Mouse (Mus musculus) stomach, postnatal 0 days (tissue): ENCODE results near the gene Zmynd10. TPM values are rescaled to one million over a fixed set of nuclear protein-coding genes. Genes with fewer than 3 reads are reported as not detected.
"Not testable (repeated sequence)": the region's sequence is repeated elsewhere in the genome, so short reads cannot be mapped to it uniquely, and the experiment has no call there.

Experiments used
- ATAC-seq: fragments of 200-750 bp; cut with Nextera tagmentation; 2 replicates; pipeline ENCODE4 v1.8.0; 2017; ENCODE audit not compliant: low FRiP score, low TSS enrichment
- DNase-seq: peaks from one replicate; pipeline ENCODE4 v3.0.0-alpha.2; 2016; ENCODE audit warnings: low spot score
- H3K27ac ChIP-seq: fragments of 300-500 bp; sonication (generic); replicated peaks from 2 replicates; pipeline ENCODE4 v1.5.1; 2014; ENCODE audit warnings: mild to moderate bottlenecking, control low read depth
- H3K27me3 ChIP-seq: fragments of 300-500 bp; sonication (generic); 2 replicates; pipeline ENCODE4 v1.6.1; 2014; ENCODE audit warnings: low read length; ENCODE audit not compliant: control insufficient read depth, insufficient read depth
- H3K36me3 ChIP-seq: fragments of 300-500 bp; sonication (generic); 2 replicates; pipeline ENCODE4 v1.6.1; 2014; ENCODE audit warnings: low read length, mixed read lengths; ENCODE audit not compliant: control insufficient read depth, insufficient read depth
- H3K4me1 ChIP-seq: fragments of 300-500 bp; sonication (generic); replicated peaks from 2 replicates; pipeline ENCODE4 v1.6.1; 2014; ENCODE audit warnings: antibody characterized with exemption; ENCODE audit not compliant: control insufficient read depth, insufficient read depth
- H3K4me2 ChIP-seq: fragments of 300-500 bp; sonication (generic); replicated peaks from 2 replicates; pipeline ENCODE4 v1.6.1; 2014; ENCODE audit warnings: low read depth, mild to moderate bottlenecking, control low read depth, moderate library complexity
- H3K4me3 ChIP-seq: fragments of 300-500 bp; sonication (generic); 2 replicates; pipeline ENCODE4 v1.5.1; 2014; ENCODE audit warnings: low read depth, low read length, control low read depth
- H3K9ac ChIP-seq: fragments of 300-500 bp; sonication (generic); 2 replicates; pipeline ENCODE4 v1.6.1; 2014; ENCODE audit warnings: mild to moderate bottlenecking, low read length, control low read depth, mixed read lengths
- H3K9me3 ChIP-seq: fragments of 300-500 bp; sonication (generic); 2 replicates; pipeline ENCODE4 v1.6.1; 2016; ENCODE audit warnings: low read length; ENCODE audit not compliant: control insufficient read depth
- CTCF ChIP-seq: IDR thresholded peaks from 2 replicates; pipeline ENCODE4 v1.5.1; 2016; ENCODE audit warnings: antibody characterized with exemption, low read depth, mild to moderate bottlenecking, moderate library complexity
- EP300 ChIP-seq: optimal IDR thresholded peaks from 2 replicates; pipeline ENCODE3; 2016; ENCODE audit warnings: antibody characterized with exemption
- WGBS: fragments of 180-500 bp; shearing (Covaris S2); extraction: QIAGEN DNeasy Blood & Tissue Kit; methylation state at CpG from one replicate; pipeline ENCODE4 v1.1.7; 2014; 5-methylcytosine and 5-hydroxymethylcytosine counted together
- polyA plus RNA-seq: library from polyadenylated mRNA; unstranded; fragments of >200 nt; fragmentation: Nextera tagmentation; extraction: Ambion mirVana; gene quantifications from 2 replicates; pipeline ENCODE4 v1.2.1, GENCODE M21; 2015

Zmynd10 gene
- polyA plus RNA-seq, 1 experiment from 2014 or later: 0.97 TPM

DNA sequence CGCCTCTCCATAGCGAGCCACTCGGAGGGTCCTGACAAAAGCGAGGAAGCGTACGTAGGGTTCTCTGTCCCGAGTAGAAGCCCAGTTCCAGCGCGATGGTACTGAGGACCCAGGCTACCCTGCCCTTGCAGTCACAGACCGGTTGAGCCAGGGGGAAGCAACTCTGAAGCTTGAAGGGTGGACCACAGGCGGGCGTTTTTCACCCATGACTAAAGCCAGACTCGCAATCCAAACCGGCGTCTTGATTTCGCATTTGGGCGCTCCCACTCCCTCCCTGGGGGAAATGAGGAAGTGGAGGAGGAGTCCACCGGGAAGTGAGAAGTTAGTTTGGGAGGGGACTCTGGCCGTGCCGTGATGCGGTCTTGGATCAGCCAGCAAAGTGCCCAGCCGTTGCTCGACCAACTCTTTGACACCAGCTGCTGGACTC is 7.9 kb downstream of the Zmynd10 start:
- H3K27me3 ChIP-seq: no peaks in the 10 kb centered on the region
- ATAC-seq (peak; percentile 9), DNase-seq (peak; percentile 72)
- peak overlapping the region; percentile 97 for H3K27ac ChIP-seq
- H3K9me3 ChIP-seq: no peaks in the 10 kb centered on the region
- H3K9ac ChIP-seq: peak overlapping the region; percentile 85
- TF ChIP-seq EP300: no peak
- no peak; the same call in 1 of the 2 replicates for TF ChIP-seq CTCF
- WGBS: under 1% methylated on average over 23 of the region's 23 CpGs
- H3K4me3 ChIP-seq: peak overlapping the region; percentile 69
- peak overlapping the region; percentile 83 for H3K4me2 ChIP-seq
- H3K36me3 ChIP-seq: peaks cover 25% of the 10 kb centered on the region
- peaks cover 22% of the 10 kb centered on the region for H3K4me1 ChIP-seq

DNA sequence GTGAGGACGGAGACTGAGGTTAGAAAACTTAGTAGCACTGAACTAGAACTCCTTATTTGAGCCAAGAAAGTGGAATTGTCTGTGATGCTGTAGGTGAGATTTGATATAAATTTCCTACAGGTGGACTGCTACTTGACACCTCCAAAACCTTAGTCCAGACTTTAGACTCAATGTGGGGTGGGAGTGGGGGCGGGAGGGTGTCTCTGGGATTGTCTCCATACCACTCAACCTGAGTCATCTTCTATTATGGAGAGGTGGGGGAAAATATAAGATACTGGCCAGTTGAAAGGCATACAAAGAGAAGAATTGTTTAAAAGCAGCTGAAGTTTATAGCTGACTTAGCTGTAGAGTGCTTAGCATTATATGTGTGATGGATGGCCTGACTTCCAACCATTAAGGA is 8.6 kb downstream of the Zmynd10 start:
- Histone ChIP-seq H3K9ac (peak overlapping the region; percentile 85), H3K36me3 (peaks cover 25% of the 10 kb centered on the region), H3K9me3 (no peaks in the 10 kb centered on the region), H3K27ac (peak overlapping the region; percentile 97), H3K4me2 (peak overlapping the region; percentile 83), H3K4me1 (peaks cover 21% of the 10 kb centered on the region), H3K4me3 (peak overlapping the region; percentile 69), H3K27me3 (no peaks in the 10 kb centered on the region)
- DNase-seq (no peak), ATAC-seq (no peak)
- WGBS: 25% methylated on average over 2 of the region's 2 CpGs
- TF ChIP-seq EP300 (no peak), CTCF (no peak)

DNA sequence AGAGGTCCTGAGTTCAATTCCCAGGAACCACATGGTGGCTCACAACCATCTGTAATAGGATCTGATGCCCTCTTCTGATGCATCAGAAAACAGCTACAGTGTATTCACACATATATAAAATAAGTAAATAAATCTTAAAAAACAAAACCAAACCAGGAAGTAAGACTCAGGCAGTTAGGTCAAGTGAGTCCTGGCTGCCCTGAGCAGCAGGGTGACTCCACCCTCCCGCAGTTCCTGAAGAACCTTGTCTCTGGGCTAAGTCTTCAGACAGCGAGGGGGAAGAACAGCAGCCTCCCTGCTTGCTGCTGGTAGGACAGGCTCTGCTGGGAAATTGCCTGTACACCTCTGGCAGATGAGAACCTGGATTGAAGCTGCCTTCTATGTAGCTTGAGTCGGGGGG is 9.2 kb downstream of the Zmynd10 start:
- ATAC-seq (no peak), DNase-seq (no peak)
- Histone ChIP-seq H3K4me1 (peaks cover 17% of the 10 kb centered on the region), H3K27ac (peak overlapping the region; percentile 97), H3K9me3 (no peaks in the 10 kb centered on the region), H3K36me3 (peaks cover 28% of the 10 kb centered on the region), H3K4me3 (peak overlapping the region; percentile 69), H3K4me2 (peak overlapping the region; percentile 83), H3K27me3 (no peaks in the 10 kb centered on the region), H3K9ac (peak overlapping the region; percentile 31; the same call in 1 of the 2 replicates)
- WGBS: 56% methylated on average over 3 of the region's 3 CpGs
- no peak for TF ChIP-seq CTCF
- no peak for TF ChIP-seq EP300

DNA sequence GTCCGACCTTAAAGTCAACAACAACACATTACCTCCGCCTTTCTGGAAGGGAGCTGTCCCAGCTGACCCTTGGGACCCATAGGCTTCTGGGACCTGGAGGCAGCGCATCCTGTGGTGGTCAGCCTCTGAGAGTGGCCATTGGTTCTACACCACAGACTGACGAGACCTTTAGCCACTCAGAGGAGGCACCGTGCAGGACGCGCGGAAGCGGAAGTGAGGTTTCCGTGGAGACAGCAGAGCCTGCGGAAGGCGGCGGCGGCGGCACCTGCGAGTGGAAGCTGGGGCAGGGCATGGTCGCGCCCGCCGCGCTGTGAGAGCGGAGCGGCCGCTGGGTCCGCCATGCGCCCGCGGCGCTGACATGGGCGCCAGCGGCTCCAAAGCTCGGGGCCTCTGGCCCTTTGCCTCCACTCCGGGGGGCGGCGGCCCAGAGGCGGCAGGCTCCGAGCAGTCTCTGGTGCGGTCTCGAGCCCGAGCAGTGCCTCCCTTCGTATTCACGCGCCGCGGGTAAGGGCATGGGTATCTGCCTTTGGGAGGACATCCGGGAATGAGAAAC is 16.0 kb downstream of the Zmynd10 start, which contains the start of gene Tusc2:
TSS of gene Tusc2 (plus strand) at position 227 of the 553 bp plus-strand sequence.
- Histone ChIP-seq H3K4me3 (peak within 1 kb of the TSS; percentile 79), H3K9me3 (no peaks in the 10 kb centered on the region), H3K36me3 (peaks cover 26% of the 10 kb centered on the region), H3K4me2 (peak within 1 kb of the TSS; percentile 86), H3K9ac (peak within 1 kb of the TSS; percentile 82), H3K27ac (peak within 1 kb of the TSS; percentile 84), H3K4me1 (peaks cover 6% of the 10 kb centered on the region; the same call in 1 of the 2 replicates), H3K27me3 (no peaks in the 10 kb centered on the region)
- TF ChIP-seq CTCF (no peak), EP300 (no peak)
- DNase-seq (peak; percentile 96), ATAC-seq (peak; percentile 94)
- WGBS: 1% methylated on average over 46 of the region's 46 CpGs

DNA sequence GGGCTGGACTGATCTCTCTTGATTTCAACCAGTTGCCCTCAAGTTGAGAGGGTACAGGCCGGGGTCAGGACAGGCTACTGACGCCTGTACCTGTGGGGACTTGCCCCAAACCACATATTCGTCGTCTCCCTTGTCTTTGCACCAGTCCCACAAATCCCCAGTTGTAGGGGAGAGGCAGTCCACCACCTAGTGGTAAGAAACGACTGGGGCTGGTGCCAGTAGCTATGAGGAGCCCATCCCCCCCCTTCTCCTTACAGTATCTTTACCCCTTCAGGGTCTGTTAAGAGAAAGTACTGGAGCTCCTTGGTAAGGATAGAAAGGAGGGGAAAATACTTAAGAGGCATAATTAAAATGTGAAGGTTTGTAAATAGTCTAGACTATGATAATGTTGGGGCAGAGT is 18.5 kb downstream of the Zmynd10 start:
- H3K4me3 ChIP-seq, H3K4me2 ChIP-seq, H3K9ac ChIP-seq, H3K27me3 ChIP-seq, ATAC-seq, H3K9me3 ChIP-seq, DNase-seq: not testable (repeated sequence)
- H3K4me1 ChIP-seq: peaks cover 14% of the 10 kb centered on the region
- peak; percentile 60 for TF ChIP-seq CTCF
- H3K27ac ChIP-seq: peak overlapping the region; percentile 71
- WGBS: 32% methylated on average over 5 of the region's 5 CpGs
- peaks cover 10% of the 10 kb centered on the region for H3K36me3 ChIP-seq

- 42% methylated on average over 15 of the region's 15 CpGs for WGBS
- H3K4me3 ChIP-seq: no peak overlapping the region
- ATAC-seq (no peak), DNase-seq (peak; percentile 90)
- no peak overlapping the region for H3K4me2 ChIP-seq
- no peaks in the 10 kb centered on the region for H3K27me3 ChIP-seq
- no peak overlapping the region for H3K9ac ChIP-seq
- no peaks in the 10 kb centered on the region for H3K9me3 ChIP-seq
- H3K4me1 ChIP-seq: peaks cover 17% of the 10 kb centered on the region
- H3K36me3 ChIP-seq: peaks cover 10% of the 10 kb centered on the region
- H3K27ac ChIP-seq: peak overlapping the region; percentile 86
- TF ChIP-seq CTCF: peak; percentile 88
- no peak for TF ChIP-seq EP300
These were observed 19.1 kb downstream of the Zmynd10 start for GRCm38 (mm10) chr9:107566041-107566709.
